Mouse (Mus musculus) MEL (cell line): ENCODE measurements around the gene 9230102O04Rik.

Experiments used
- CTCF ChIP-seq, 3 experiments: IDR thresholded peaks in 2 of 3; conservative IDR thresholded peaks in 1 of 3; 2 replicates each; pipeline ENCODE4 v1.5.1; 2011 to 2012; ENCODE audit warnings: low read length in 3 of 3, low read depth in 2 of 3, mild to moderate bottlenecking in 2 of 3, improper control_type of control experiment in 1 of 3, inconsistent platforms in 1 of 3, mixed read lengths in 1 of 3, moderate library complexity in 1 of 3; ENCODE audit not compliant: control insufficient read depth in 1 of 3, insufficient read depth in 1 of 3, poor library complexity in 1 of 3, severe bottlenecking in 1 of 3
- EP300 ChIP-seq, 2 experiments: IDR thresholded peaks; 2 replicates each; pipeline ENCODE4 v1.6.1; 2011; ENCODE audit warnings: improper control_type of control experiment in 2 of 2, low read length in 2 of 2, low read depth in 1 of 2, mild to moderate bottlenecking in 1 of 2
- ETS1 ChIP-seq: IDR thresholded peaks from 2 replicates; pipeline ENCODE4 v1.6.1; 2012; ENCODE audit warnings: low read depth, mild to moderate bottlenecking, inconsistent platforms, low read length, improper control_type of control experiment, moderate library complexity
- MAFK ChIP-seq: IDR thresholded peaks from 2 replicates; pipeline ENCODE4 v1.6.1; 2011; ENCODE audit warnings: low read depth, mild to moderate bottlenecking, low read length, improper control_type of control experiment, borderline replicate concordance
- POLR2A ChIP-seq, 2 experiments: IDR thresholded peaks; 2 replicates each; pipeline ENCODE4 v1.6.1; 2011 to 2012; ENCODE audit warnings: low read length in 2 of 2, mild to moderate bottlenecking in 2 of 2, control low read depth in 1 of 2, improper control_type of control experiment in 1 of 2, low read depth in 1 of 2, moderate library complexity in 1 of 2; ENCODE audit not compliant: control insufficient read depth in 1 of 2, insufficient read depth in 1 of 2, poor library complexity in 1 of 2
- POLR2AphosphoS2 ChIP-seq: IDR thresholded peaks from 2 replicates; pipeline ENCODE4 v1.6.1; 2011; ENCODE audit warnings: low read length, improper control_type of control experiment
- TAL1 ChIP-seq: IDR thresholded peaks from 2 replicates; pipeline ENCODE4 v1.6.1; 2012; ENCODE audit warnings: mild to moderate bottlenecking, inconsistent platforms, low read length, moderate library complexity, mixed read lengths
- TBP ChIP-seq: IDR thresholded peaks from 2 replicates; pipeline ENCODE4 v1.8.0; 2011; ENCODE audit warnings: low read depth, low read length, improper control_type of control experiment
- USF2 ChIP-seq, 2 experiments: IDR thresholded peaks; 2 replicates each; pipeline ENCODE4 v1.6.1; 2011 to 2012; ENCODE audit warnings: improper control_type of control experiment in 2 of 2, low read length in 2 of 2, borderline replicate concordance in 1 of 2, inconsistent platforms in 1 of 2, low read depth in 1 of 2, mild to moderate bottlenecking in 1 of 2; ENCODE audit not compliant: insufficient read depth in 1 of 2
- ZC3H11A ChIP-seq: IDR thresholded peaks from 2 replicates; pipeline ENCODE4 v1.6.1; 2012; ENCODE audit warnings: low read depth, mild to moderate bottlenecking, inconsistent platforms, low read length, improper control_type of control experiment
- ZKSCAN1 ChIP-seq: IDR thresholded peaks from 2 replicates; pipeline ENCODE4 v1.6.1; 2012; ENCODE audit warnings: low read depth, mild to moderate bottlenecking, inconsistent platforms, low read length, improper control_type of control experiment, moderate library complexity
- ZNF384 ChIP-seq: IDR thresholded peaks from 2 replicates; pipeline ENCODE4 v1.6.1; 2012; ENCODE audit warnings: low read depth, mild to moderate bottlenecking, inconsistent platforms, low read length, improper control_type of control experiment

GRCm38 (mm10) chr2:9875220-9875619 is 14.1 kb downstream of the 9230102O04Rik start:
- TF ChIP-seq CTCF (IDR thresholded peaks at IDR 0.05 in 2 of 3, conservative IDR thresholded peaks at IDR 0.05 in 1 of 3; ENCODE audit: control insufficient read depth in 1 of 3, insufficient read depth in 1 of 3, low read depth in 2 of 3, low read length in 3 of 3, poor library complexity in 1 of 3, severe bottlenecking in 1 of 3) (no peak), POLR2A (IDR thresholded peaks at IDR 0.05; ENCODE audit: control insufficient read depth in 1 of 2, insufficient read depth in 1 of 2, low read depth in 1 of 2, low read length in 2 of 2, poor library complexity in 1 of 2) (no peak), TAL1 (no peak), POLR2AphosphoS2 (no peak), TBP (no peak), ZC3H11A (no peak), EP300 (IDR thresholded peaks at IDR 0.05; ENCODE audit: low read depth in 1 of 2, low read length in 2 of 2) (no peak), USF2 (IDR thresholded peaks at IDR 0.05; ENCODE audit: borderline replicate concordance in 1 of 2, insufficient read depth in 1 of 2, low read depth in 1 of 2, low read length in 2 of 2) (no peak), ZKSCAN1 (no peak), MAFK (no peak), ETS1 (no peak), ZNF384 (no peak)
